Mouse (Mus musculus) brain, embryonic 14.5 days (tissue): ENCODE data around the gene Kcnip1. TPM values are rescaled to one million over a fixed set of nuclear protein-coding genes. Genes with fewer than 3 reads are reported as not detected.

Experiments used
- DNase-seq: peaks from one replicate; pipeline ENCODE4 v3.0.0-alpha.2; 2011; ENCODE audit warnings: low read depth
- CTCF ChIP-seq: fragments of 200-500 bp; IDR thresholded peaks from 2 replicates; pipeline ENCODE4 v1.5.1; 2012; ENCODE audit warnings: inconsistent platforms, mild to moderate bottlenecking, moderate library complexity, borderline replicate concordance; ENCODE audit not compliant: insufficient read depth, insufficient read length; ENCODE audit errors: extremely low read depth
- POLR2A ChIP-seq: fragments of 200-500 bp; IDR thresholded peaks from 2 replicates; pipeline ENCODE4 v1.6.1; 2012; ENCODE audit warnings: mild to moderate bottlenecking, inconsistent platforms, borderline replicate concordance; ENCODE audit not compliant: poor library complexity, insufficient read depth, insufficient read length, severe bottlenecking; ENCODE audit errors: extremely low read depth
- polyA plus RNA-seq: library from polyadenylated mRNA; depleted of rRNA; stranded (reverse); fragments of >200 nt; gene quantifications from 2 replicates; pipeline ENCODE4 v1.2.3, GENCODE M21; 2012

The Kcnip1 gene
- polyA plus RNA-seq, 1 experiment: 56.6 TPM

GRCm38 (mm10) chr11:33932386-33933111 is 60.4 kb downstream of the Kcnip1 start:
- DNase-seq: no peak
- no peak for TF ChIP-seq POLR2A
- no peak for TF ChIP-seq CTCF

DNA sequence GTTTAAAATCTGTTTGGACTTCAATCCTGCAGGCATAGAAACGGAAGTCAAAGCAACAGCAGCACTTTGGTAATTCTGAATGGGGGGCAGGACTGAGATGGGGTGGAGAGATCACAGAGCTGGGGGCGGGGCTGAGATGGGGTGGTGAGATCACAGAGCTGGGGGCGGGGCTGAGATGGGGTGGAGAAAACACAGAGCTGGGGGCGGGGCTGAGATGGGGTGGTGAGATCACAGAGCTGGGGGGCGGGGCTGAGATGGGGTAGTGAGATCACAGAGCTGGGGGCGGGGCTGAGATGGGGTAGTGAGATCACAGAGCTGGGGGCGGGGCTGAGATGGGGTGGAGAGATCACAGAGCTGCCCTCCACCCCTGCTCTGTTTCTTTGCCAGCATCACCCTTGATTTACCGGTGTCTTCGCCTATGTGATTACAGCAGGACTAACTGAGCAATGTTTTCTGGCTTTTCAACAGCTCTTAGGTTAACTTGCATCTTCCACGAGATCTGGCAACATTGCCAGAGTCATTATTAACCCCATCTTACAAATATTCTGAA is 61.0 kb downstream of the Kcnip1 start:
- peak; percentile 31 for DNase-seq
- no peak for TF ChIP-seq CTCF
- no peak for TF ChIP-seq POLR2A

- TF ChIP-seq POLR2A (no peak), CTCF (no peak)
- DNase-seq: peak; percentile 61
These were observed 63.5 kb downstream of the Kcnip1 start for GRCm38 (mm10) chr11:33929412-33929811.

GRCm38 (mm10) chr11:33928658-33929057 is 64.3 kb downstream of the Kcnip1 start:
- DNase-seq: peak; percentile 73
- TF ChIP-seq CTCF (peak; percentile 72; the same call in 1 of the 2 replicates), POLR2A (no peak)

DNA sequence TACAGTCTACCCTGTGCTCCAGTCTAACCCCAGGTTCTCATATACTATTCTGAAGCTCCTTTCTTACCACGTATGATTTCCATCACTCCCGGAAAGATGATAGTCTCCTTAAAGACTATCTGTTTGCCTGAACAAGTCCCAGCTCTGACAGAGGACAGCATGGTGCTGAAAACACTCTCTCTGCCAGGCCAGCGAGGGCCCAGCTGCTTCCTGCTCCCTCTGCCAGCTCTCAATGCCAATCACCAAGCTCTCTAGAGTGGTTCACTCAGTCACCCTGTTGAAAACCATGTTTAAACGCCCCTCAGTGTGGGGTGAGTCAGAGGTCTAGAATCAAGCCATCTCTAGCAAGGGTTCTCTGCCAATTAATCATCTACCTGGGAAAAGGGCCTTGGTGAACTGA is 65.1 kb downstream of the Kcnip1 start:
- no peak for TF ChIP-seq CTCF
- TF ChIP-seq POLR2A: no peak
- DNase-seq: peak; percentile 64

DNA sequence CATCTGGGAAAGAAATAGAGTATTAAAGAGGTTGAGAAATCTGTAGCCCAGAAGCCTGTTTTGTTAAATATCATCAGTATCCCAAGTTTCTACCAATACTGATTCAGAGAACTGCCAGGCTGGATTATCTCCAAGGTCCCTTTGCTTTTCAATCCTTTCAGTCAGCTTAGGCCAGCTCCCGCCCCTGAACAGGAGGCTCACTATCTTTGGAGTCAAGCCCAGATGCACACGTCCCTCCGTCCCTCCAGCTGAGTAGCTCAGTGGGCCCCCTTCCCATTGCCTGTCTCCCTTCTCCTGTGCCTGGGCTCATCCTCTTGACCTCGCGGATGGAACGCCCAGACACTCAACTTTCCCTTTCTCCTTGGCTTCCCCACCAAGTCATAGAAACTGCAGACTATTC is 65.6 kb downstream of the Kcnip1 start:
- TF ChIP-seq CTCF (no peak), POLR2A (no peak)
- DNase-seq: peak; percentile 67

- TF ChIP-seq CTCF (no peak), POLR2A (no peak)
- no peak for DNase-seq
These were observed 66.4 kb downstream of the Kcnip1 start for GRCm38 (mm10) chr11:33926551-33926950.

GRCm38 (mm10) chr11:33925778-33926177 is 67.2 kb downstream of the Kcnip1 start:
- DNase-seq: peak; percentile 58
- TF ChIP-seq CTCF: no peak
- TF ChIP-seq POLR2A: no peak

GRCm38 (mm10) chr11:33923031-33923430 is 69.9 kb downstream of the Kcnip1 start:
- TF ChIP-seq POLR2A: no peak
- TF ChIP-seq CTCF: no peak
- DNase-seq: no peak

DNA sequence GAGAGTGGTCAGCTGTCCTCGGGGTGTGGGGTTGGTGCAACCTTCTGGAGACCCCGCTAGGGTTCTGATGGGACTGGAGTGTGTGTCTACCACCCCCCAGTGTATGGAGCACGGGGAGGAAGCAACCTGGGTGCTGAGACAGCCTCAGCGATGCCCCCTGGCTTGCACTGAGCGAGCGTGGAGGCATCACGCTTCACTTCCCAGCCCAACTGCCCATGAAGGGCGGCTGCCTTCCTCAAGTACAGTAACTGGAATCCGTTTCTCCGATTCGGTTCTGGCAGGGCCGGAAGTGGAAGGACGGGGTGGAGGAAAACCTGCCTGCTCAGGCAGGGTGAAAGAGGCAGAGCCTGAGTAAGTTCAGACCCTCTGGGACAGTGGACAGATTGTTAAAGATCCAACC is 71.5 kb downstream of the Kcnip1 start:
- TF ChIP-seq POLR2A (no peak), CTCF (no peak)
- DNase-seq: no peak

DNA sequence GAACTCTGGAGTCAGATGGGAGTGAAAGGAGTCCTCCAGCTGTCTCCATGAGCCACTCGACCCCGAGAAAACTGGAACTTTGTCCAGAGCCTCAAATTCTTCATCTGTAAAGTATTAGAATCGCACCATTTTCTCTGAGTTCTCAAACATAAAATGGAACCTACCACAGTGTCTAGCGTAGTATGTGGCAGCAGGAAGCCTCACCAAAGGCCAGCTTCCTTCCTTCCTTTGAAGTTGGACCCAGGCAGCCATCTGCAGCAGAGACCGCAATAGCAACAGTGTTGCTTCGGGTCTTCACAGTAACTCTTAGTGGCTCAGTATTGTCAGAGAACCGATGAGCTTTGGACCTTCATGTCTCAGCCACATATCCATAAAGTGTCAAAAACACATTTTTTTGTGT is 73.1 kb downstream of the Kcnip1 start:
- no peak for TF ChIP-seq CTCF
- no peak for TF ChIP-seq POLR2A
- DNase-seq: no peak

- TF ChIP-seq CTCF: no peak
- DNase-seq: no peak
These were observed 74.5 kb downstream of the Kcnip1 start for GRCm38 (mm10) chr11:33918424-33918823.

- peak; percentile 77 for DNase-seq
- TF ChIP-seq CTCF (peak; percentile 98), POLR2A (no peak)
These were observed 75.4 kb downstream of the Kcnip1 start for GRCm38 (mm10) chr11:33917574-33917973.
